Mouse (Mus musculus): ENCODE measurements at regions not wholly inside any gene's neighbourhood (a gene's known extent, or its start where the extent isn't known, plus 50 kb on each side); places are given as distances from the start of the nearest gene placed in this dataset.

- DNase-seq, result no peak
Measured at GRCm38 (mm10) chr5:77483053-77483717, 75.3 kb upstream of the Igfbp7 start.

- DNase-seq, result no peak
Measured at GRCm38 (mm10) chr5:77481811-77482210, 74.0 kb upstream of the Igfbp7 start.

GRCm38 (mm10) chr5:77477794-77478193, 70.0 kb upstream of the Igfbp7 start:
- no peak for DNase-seq

GRCm38 (mm10) chr5:77473896-77474486, 66.2 kb upstream of the Igfbp7 start:
- DNase-seq, result peak; percentile 34

- DNase-seq, result no peak
Measured at GRCm38 (mm10) chr5:77469236-77469766, 61.5 kb upstream of the Igfbp7 start.

- DNase-seq, result peak; percentile 80
Measured at GRCm38 (mm10) chr5:77468467-77468866, 60.6 kb upstream of the Igfbp7 start.

- DNase-seq, result peak; percentile 83
Measured at GRCm38 (mm10) chr5:77464851-77465548, 57.2 kb upstream of the Igfbp7 start.

GRCm38 (mm10) chr5:77459896-77460717, 52.3 kb upstream of the Igfbp7 start:
- DNase-seq, result peak; percentile 93
